Mouse (Mus musculus): ENCODE measurements around the gene Tex101.
"Not testable (repeated sequence)": the region's sequence is repeated elsewhere in the genome, so short reads cannot be mapped to it uniquely, and the experiment has no call there.

The Tex101 gene

GRCm38 (mm10) chr7:24676575-24676974 lies at the start of gene Tex101:
TSS of gene Tex101 (minus strand) at chr7:24676675.
- no peak for DNase-seq

DNA sequence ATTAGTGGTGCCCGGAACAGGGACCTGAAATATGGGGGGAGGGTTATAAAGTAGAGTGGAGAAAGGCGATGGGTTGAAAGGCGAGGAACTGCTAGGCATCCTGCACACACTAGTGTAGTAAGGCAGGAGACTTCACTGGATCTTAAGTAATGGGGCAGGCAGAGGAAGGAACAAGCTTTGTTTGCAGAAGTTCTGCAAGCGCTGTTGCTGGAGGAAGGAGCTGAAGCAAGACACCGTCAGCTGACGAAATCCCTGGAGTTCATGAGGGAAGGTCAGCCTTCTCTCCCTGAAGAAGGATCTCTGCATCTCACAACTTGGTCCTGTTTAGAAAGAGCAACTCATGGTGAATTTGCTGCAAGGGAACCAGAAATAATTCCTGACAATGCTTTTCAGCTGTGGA lies 38.6 kb upstream of the Tex101 start:
- DNase-seq: no peak

DNA sequence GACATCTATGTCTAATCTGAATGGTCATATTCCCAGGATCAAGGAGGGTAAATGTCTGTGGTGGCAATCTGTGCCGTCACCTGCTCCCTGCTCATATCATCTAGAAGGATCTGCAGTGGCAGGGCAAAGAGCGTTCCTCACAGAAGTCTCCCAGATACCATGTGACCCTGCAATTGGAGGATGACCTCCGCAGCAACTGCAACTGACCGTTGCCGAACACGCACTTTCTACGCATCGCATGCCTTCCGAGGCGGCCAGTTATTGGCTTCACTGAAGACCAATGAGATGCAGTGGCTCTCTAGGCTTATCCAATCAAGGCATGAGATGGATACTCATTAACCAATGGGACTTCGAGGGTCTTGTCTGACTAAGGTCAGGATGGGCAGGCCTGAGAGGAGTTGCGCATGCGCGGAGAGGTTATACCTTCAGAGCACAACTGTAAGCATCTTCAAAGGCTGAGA lies 32.4 kb upstream of the Tex101 start, which contains the start of gene BC049730:
BC049730 (plus strand) TSS at position 411 of the 461 bp plus-strand sequence.
- no peak for DNase-seq

DNA sequence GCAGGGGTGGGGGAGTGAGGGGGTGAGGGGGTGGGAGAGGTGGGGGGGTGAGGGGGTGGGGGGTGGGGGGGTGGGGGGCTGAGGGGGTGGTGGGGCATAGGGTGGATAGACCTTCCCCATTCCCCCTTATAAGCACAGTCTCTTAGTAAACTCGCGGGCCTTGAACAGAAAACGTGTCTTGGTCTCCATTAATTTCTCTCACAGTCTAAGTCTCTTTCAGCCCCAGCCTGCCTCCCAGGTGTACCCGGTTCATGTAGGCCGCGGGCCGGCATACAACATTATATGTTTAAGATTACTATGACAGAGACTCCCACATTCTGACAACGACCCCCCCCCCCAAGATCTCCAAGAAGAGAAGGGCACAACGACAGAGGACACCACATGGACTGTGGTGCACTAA lies 26.4 kb upstream of the Tex101 start:
- DNase-seq: not testable (repeated sequence)

- DNase-seq: not testable (repeated sequence)
Measured at GRCm38 (mm10) chr7:24697891-24698290, 21.4 kb upstream of the Tex101 start.

DNA sequence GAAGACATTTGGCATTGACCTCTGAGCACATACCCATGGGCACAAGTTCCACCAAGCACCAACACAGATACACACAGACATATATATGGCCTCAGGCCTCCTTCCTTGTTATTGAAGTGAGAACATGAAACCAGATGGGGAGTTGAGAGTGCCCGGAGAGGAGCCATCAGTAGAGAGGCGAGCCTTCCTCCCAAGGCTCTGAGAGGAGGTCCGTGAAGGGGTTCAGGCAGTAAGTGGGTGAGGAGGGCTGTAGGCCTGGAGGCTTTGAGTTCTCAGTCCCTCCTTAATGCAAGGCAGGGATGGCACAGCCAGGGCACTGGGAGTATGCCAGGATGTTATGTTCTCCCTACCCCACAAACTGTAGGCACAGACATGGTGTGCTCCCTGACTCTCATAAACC lies 16.2 kb upstream of the Tex101 start:
- not testable (repeated sequence) for DNase-seq

DNA sequence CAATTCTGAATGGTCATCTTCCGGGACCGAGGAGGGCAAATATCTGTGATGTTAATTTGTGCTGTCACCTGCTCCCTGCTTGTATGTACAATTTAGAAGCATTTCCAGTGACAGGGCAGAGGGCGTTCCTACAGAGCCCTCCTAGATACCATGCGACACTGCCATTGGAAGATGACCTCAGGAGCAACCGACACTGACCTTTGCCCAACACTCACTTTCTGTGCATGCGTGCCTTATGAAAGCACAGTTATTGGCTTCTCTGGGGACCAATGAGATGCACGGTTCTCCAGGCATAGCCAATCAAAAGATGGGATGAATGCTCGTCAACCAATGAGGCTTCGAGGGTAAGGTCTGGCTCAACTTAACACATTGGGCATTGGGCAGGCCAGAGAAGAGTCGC lies 11.0 kb upstream of the Tex101 start:
- not testable (repeated sequence) for DNase-seq

GRCm38 (mm10) chr7:24684121-24684520 lies 7.6 kb upstream of the Tex101 start:
- not testable (repeated sequence) for DNase-seq

DNA sequence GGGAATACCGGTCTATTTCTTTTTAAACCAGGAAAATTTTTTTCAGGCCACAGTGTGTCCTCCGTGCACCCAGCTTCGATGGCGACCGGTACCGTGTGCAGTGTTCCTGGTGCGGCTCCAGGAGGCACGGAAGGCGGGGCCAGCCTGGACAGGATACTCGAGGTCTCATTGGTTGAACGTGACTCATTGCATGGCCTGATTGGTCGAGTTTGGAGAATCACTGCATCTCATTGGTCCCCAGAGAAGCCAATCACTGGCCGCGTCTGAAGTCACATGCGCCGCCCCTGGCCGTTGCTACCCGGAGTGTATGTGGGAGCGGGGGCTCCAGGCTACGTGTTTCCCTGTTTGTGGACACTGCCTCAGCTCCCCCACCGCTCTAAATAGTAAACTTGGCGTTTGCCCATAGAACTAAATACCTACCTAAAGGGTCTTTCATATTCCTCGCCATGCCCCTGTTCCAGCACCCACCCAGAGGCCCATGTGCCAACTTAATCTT lies 4.5 kb downstream of the Tex101 start:
- DNase-seq: no peak

GRCm38 (mm10) chr7:24664959-24665358 lies 11.5 kb downstream of the Tex101 start:
- DNase-seq: no peak

DNA sequence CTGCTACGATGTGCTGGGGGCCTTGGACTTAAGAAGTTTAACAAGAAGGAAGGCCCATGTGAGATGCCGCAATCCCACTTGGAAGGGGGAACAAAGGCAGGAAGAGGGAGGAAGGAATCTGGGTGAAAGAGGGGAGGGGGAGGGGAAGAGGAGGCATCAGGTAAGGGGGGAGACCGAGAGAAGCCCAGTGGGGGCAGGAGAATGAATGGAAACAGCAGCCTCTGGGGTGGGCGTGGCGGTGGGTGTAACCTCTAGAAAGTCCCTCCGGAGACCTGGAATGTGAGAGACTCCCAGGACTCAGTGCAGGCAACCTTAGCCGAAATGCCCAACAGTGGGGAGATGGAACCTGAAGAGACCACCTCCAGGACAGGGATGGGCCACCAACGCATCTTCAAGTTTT lies 12.2 kb downstream of the Tex101 start:
- DNase-seq: no peak

DNA sequence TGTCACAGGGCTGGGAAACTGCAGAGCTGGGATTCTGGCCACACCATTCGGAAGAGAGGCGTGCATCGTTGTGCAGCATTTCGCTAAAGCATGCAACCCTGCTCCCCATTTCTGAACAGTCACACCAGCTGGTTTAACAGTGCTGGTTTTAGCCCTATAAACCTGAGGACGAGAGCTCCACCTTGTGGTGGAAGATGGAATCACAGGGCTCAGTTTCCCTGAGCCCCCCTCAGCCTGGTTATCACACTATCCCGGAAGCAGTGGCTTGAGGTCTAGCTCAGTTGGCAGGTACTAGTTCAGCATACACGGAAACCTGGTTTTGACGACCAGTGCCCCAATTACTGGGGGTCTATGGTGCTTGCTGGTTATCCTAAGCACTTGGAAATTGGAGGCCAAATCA lies 13.9 kb downstream of the Tex101 start:
- peak; percentile 84 for DNase-seq

- DNase-seq: no peak
Measured at GRCm38 (mm10) chr7:24661118-24661904, 15.2 kb downstream of the Tex101 start.

GRCm38 (mm10) chr7:24659737-24660357 lies 16.6 kb downstream of the Tex101 start:
- DNase-seq: no peak

GRCm38 (mm10) chr7:24653681-24654080 lies 22.8 kb downstream of the Tex101 start:
- peak; percentile 59 for DNase-seq

GRCm38 (mm10) chr7:24646486-24646885 lies 30.0 kb downstream of the Tex101 start:
- DNase-seq: no peak

- DNase-seq: no peak
Measured at GRCm38 (mm10) chr7:24644996-24645395, 31.5 kb downstream of the Tex101 start.

DNA sequence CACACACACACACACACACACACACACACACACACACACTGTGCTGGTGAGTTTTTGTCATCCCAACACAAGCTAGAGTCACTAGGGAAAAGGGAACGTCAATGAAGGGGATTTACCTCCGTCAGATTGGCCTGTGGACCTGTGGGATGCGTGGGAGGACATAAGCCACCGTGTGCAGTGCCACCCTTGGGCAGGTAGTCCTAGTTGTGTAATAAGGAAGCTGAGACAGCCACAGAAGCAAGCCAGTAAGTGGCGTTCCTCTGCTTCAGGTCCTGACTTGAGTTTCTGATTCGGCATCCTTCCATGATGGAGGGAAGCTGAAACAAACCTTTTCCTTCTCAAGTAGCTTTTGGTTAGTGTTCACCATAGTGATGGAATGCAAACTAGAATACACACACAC lies 32.0 kb downstream of the Tex101 start:
- DNase-seq: no peak

DNA sequence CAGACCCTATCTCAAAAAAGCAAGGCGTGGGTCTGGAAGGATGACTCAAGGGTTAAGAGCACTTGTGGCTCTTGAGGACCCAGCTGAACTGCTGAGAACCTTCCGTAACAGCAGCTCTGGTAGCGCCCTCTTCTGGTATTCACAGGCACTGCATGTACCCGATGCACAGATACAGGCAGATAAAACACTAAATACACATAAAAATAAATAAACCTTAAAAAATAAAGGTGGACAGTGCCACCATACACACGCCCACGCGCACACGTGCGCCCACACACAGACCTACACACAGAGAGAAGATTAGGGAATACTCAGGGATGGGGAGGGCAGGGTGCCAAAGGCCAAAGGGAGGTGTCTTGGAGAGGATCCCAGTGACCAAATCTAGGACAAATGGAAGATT lies 34.0 kb downstream of the Tex101 start:
- DNase-seq: peak; percentile 61

GRCm38 (mm10) chr7:24640450-24640849 lies 36.0 kb downstream of the Tex101 start:
- no peak for DNase-seq

DNA sequence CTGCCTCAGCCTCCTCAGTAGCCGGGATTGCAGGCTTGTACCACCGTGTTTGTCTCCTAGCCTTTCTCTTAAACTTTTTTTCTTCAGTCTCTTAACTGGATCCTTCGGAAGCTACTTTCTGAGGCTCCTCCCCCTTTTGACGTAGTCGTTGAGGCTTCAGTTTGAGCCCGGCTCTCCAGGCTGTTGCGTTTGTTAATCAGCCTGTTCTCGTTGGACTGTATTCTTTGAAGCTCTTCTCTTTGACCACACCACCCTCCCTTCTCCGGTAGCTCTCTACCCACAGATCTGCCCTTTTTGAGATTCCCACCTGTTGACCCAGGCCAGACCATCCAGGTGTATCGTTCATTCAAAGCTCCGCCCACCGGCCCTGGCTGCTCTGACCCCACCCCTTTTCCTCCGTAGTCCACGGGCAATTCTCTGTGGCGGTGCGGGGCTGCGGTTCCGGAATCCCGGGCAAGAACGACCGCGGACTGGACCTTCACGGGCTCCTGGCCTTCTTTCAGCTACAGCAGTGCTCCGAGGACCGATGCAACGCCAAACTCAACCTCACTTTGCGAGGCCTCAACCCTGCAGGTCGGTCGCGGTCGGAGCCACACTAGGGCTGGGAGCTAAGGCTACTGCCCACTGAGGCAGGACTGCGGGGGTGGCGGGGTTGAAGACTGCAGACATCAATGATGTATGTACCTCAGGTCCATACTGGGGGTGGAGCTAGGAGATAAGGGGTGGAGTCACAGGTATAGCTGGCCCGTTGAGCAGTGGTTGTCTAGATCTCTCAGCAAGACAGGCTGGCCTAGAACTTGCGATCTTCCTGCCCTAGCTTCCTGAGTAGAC lies 38.2 kb downstream of the Tex101 start:
- DNase-seq: peak; percentile 36

GRCm38 (mm10) chr7:24637046-24637445 lies 39.4 kb downstream of the Tex101 start:
- DNase-seq: no peak

- DNase-seq: no peak
Measured at GRCm38 (mm10) chr7:24636264-24636663, 40.2 kb downstream of the Tex101 start, which contains the start of gene Lypd3. TSS of gene Lypd3 (plus strand) at chr7:24636550.
